Mouse (Mus musculus) ES-Bruce4 (cell line): Measurements from ENCODE around the gene Ctnna2. TPM values are rescaled to one million over a fixed set of nuclear protein-coding genes. Genes with fewer than 3 reads are reported as not detected.

Experiments used
- H3K27ac ChIP-seq: 2 replicates; pipeline ENCODE4 v1.5.1; 2012; ENCODE audit warnings: low read length, inconsistent platforms; ENCODE audit not compliant: insufficient read depth
- H3K27me3 ChIP-seq: 2 replicates; pipeline ENCODE4 v1.6.1; 2012; ENCODE audit warnings: mild to moderate bottlenecking, low read length, inconsistent platforms; ENCODE audit not compliant: control insufficient read depth, poor library complexity, insufficient read depth, severe bottlenecking
- H3K36me3 ChIP-seq: 2 replicates; pipeline ENCODE4 v1.6.1; 2012; ENCODE audit warnings: inconsistent platforms, mild to moderate bottlenecking, low read length, moderate library complexity; ENCODE audit not compliant: control insufficient read depth, poor library complexity, insufficient read depth, severe bottlenecking
- H3K4me1 ChIP-seq: one replicate; pipeline ENCODE4 v1.8.1; 2011; ENCODE audit warnings: low read length; ENCODE audit not compliant: control insufficient read depth, insufficient read depth
- H3K4me3 ChIP-seq: 2 replicates; pipeline ENCODE4 v1.5.1; 2011; ENCODE audit warnings: low read depth, mild to moderate bottlenecking, low read length
- H3K9ac ChIP-seq: 2 replicates; pipeline ENCODE4 v1.6.1; 2012; ENCODE audit warnings: low read depth, mild to moderate bottlenecking, inconsistent platforms; ENCODE audit not compliant: poor library complexity, severe bottlenecking
- H3K9me3 ChIP-seq: replicated peaks from 2 replicates; pipeline ENCODE4 v1.6.1; 2012; ENCODE audit warnings: mild to moderate bottlenecking, low read length, inconsistent platforms; ENCODE audit not compliant: control insufficient read depth, poor library complexity, insufficient read depth, severe bottlenecking
- CTCF ChIP-seq: IDR thresholded peaks from one replicate; pipeline ENCODE4 v1.8.1; 2011; ENCODE audit warnings: low read depth, low read length
- EP300 ChIP-seq: IDR thresholded peaks from 2 replicates; pipeline ENCODE4 v1.6.1; 2011; ENCODE audit warnings: low read depth, low read length; ENCODE audit not compliant: insufficient read depth
- POLR2A ChIP-seq: IDR thresholded peaks from one replicate; pipeline ENCODE4 v1.8.1; 2011; ENCODE audit warnings: low read length; ENCODE audit not compliant: insufficient read depth
- polyA plus RNA-seq: library from polyadenylated mRNA; stranded (reverse); fragments of >200 nt; gene quantifications from 2 replicates; pipeline ENCODE4 v1.2.4, GENCODE M21; 2011; ENCODE audit warnings: low read depth; ENCODE audit not compliant: missing spikeins, insufficient read depth, insufficient read length

The Ctnna2 gene
- polyA plus RNA-seq, 1 experiment = 0.76 TPM

- Histone ChIP-seq H3K27ac (no peak overlapping the region), H3K9me3 (no peaks in the 10 kb centered on the region), H3K27me3 (no peaks in the 10 kb centered on the region; the same call in 1 of the 2 replicates), H3K4me3 (no peak overlapping the region), H3K36me3 (no peaks in the 10 kb centered on the region), H3K4me1 (no peaks in the 10 kb centered on the region), H3K9ac (no peak overlapping the region)
- TF ChIP-seq POLR2A (no peak), CTCF (no peak), EP300 (no peak)
Observed at GRCm38 (mm10) chr6:77604642-77605392, 374.7 kb downstream of the Ctnna2 start.

DNA sequence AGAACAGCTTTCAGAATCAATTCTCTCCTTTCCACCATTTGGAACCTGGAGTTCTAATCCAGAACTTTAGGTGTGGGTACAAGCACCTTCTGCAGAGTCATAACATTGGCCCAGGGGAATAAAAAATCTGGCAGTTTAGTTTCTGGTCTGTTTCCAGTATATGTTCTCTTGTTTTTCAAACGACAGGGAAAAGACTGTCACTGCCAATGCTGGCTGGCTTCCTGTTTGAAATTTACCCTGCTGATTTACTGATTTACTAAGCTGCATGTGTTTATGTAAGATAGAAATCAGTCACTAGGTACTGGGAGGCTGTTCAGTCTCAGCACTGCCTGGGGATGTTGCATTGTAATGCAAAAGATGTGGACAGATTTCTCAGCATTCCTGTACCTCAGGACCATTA lies 375.6 kb downstream of the Ctnna2 start:
- TF ChIP-seq EP300 = no peak
- no peak for TF ChIP-seq CTCF
- TF ChIP-seq POLR2A = no peak
- Histone ChIP-seq H3K4me1 (no peaks in the 10 kb centered on the region), H3K9ac (no peak overlapping the region), H3K9me3 (no peaks in the 10 kb centered on the region), H3K27ac (no peak overlapping the region), H3K36me3 (no peaks in the 10 kb centered on the region), H3K4me3 (no peak overlapping the region), H3K27me3 (no peaks in the 10 kb centered on the region; the same call in 1 of the 2 replicates)

GRCm38 (mm10) chr6:77599244-77599643 lies 380.3 kb downstream of the Ctnna2 start:
- no peak overlapping the region for H3K9ac ChIP-seq
- no peaks in the 10 kb centered on the region for H3K4me1 ChIP-seq
- H3K4me3 ChIP-seq = no peak overlapping the region
- no peak for TF ChIP-seq POLR2A
- no peak for TF ChIP-seq CTCF
- H3K36me3 ChIP-seq = no peaks in the 10 kb centered on the region
- H3K9me3 ChIP-seq = no peaks in the 10 kb centered on the region
- no peaks in the 10 kb centered on the region for H3K27me3 ChIP-seq
- no peak overlapping the region for H3K27ac ChIP-seq

DNA sequence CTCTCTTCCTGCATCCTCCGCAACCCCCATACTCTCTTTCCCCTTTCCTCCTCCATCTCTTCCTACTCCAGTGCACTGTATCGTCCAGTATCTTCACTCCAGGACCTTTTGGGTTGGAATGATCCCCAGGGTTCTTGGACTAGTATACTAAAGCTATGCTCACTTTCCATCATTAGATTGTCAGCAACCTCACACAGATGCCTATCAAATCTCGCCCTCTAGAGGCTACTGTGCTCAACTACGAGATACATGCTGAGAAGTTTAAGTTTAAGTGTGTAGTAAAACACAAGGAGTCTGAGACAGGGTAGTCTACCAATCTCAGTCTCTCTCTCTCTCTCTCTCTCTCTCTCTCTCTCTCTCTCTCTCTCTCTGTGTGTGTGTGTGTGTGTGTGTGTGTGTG lies 396.9 kb downstream of the Ctnna2 start:
- no peak overlapping the region for H3K27ac ChIP-seq
- H3K36me3 ChIP-seq = no peaks in the 10 kb centered on the region
- H3K4me3 ChIP-seq = no peak overlapping the region
- H3K27me3 ChIP-seq = no peaks in the 10 kb centered on the region; the same call in 1 of the 2 replicates
- no peaks in the 10 kb centered on the region for H3K9me3 ChIP-seq
- no peak overlapping the region for H3K9ac ChIP-seq
- TF ChIP-seq CTCF (no peak), EP300 (no peak), POLR2A (no peak)
- H3K4me1 ChIP-seq = no peaks in the 10 kb centered on the region

DNA sequence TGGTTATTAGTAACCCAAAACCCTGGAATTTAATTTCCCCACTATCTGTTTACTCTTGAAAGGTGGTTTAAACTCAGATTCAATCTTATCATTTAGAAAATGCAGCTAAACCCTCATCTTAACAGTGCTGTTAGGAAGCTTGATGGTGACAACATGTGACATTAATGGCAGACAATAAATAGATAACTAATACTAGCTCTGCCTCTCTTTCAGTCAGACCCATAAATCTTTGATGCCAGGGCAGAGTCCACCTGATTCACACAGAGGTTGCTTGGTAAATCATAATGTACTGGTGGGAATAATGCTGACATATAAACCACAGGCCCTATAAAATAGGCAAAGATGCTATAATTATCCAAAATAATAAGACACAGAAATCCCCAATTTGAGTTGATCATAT lies 398.6 kb downstream of the Ctnna2 start:
- Histone ChIP-seq H3K27me3 (no peaks in the 10 kb centered on the region; the same call in 1 of the 2 replicates), H3K4me3 (no peak overlapping the region), H3K9ac (no peak overlapping the region), H3K9me3 (no peaks in the 10 kb centered on the region), H3K27ac (no peak overlapping the region), H3K4me1 (no peaks in the 10 kb centered on the region), H3K36me3 (no peaks in the 10 kb centered on the region)
- TF ChIP-seq POLR2A (no peak), EP300 (no peak), CTCF (no peak)

GRCm38 (mm10) chr6:77578612-77579011 lies 400.9 kb downstream of the Ctnna2 start:
- H3K27ac ChIP-seq = no peak overlapping the region
- no peaks in the 10 kb centered on the region for H3K36me3 ChIP-seq
- no peaks in the 10 kb centered on the region for H3K4me1 ChIP-seq
- H3K4me3 ChIP-seq = no peak overlapping the region
- no peak for TF ChIP-seq CTCF
- no peak for TF ChIP-seq POLR2A
- no peak for TF ChIP-seq EP300
- no peak overlapping the region for H3K9ac ChIP-seq
- no peaks in the 10 kb centered on the region; the same call in 1 of the 2 replicates for H3K27me3 ChIP-seq
- H3K9me3 ChIP-seq = no peaks in the 10 kb centered on the region
